Mouse (Mus musculus) spleen, postnatal 14 days (tissue): ENCODE data around the gene Src.
"Not testable (repeated sequence)": the region's sequence is repeated elsewhere in the genome, so short reads cannot be mapped to it uniquely, and the experiment has no call there.

Experiments used
- DNase-seq, 2 experiments: peaks; one replicate each; pipeline ENCODE4 v3.0.0; 2021 to 2022; ENCODE audit warnings: low spot score in 2 of 2

Src gene

DNA sequence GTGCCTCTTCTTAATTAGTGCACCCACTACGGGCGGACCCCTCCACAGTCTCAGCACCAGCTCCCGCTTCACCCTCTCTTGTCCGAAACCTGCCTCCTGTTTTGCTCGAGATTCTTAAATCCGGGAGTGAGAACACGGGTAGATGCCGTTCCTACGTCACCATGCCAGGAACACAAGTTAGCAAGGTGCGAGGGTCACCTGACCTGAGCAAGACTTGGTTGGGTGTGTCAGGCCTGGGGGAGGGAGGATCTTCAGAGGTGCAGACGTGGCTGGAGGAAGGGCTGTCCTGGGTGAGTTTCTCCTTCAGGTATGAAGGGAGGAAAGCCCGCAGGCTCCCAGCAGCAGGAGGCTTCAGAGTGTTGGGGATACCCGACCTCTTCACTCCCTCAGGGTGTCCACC, at the start of gene Src:
Src (plus strand) TSS at position 239 of the 400 bp plus-strand sequence.
- DNase-seq, result no peak

GRCm38 (mm10) chr2:157371696-157372095, 46.5 kb upstream of the Src start:
- DNase-seq, result no peak

DNA sequence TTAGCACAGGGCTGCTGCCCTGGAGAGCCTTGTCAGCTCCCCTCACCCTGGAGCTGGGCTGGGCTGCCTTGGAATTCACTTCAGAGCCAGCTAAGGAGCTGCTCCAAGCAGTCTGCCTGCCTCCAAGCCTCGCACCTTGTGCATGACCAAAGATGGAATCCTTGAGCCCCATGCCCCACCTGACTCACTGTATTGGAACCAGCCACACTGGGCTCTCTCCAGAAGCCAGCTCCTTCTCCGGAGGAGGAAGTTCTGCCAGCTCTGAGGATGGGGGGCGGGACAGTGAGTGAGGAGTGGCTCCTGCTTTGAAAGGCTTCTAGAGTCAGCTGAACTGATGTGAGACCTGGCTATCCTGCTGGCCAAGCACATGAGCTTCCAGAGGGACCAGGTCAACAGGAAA, 44.6 kb upstream of the Src start:
- DNase-seq, result no peak

DNA sequence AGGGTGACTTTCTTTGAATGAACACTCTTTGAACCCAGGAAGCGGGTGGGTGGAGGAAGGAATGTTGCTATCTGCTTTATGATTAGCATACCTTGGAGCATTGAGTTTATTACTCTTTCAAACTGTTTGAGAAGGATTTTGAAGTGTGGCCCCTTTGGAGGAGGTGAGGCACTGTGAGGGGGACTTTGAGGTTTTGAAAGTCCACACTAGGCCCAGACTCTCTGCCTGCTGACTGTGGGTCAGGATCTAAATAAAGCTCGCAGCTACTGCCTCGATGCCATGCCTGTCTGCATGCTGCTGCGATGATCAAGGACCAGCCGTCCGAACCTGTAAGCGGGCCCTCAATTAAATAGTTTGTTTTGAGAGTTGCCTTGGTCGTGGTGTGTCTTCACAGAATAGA, 43.2 kb upstream of the Src start:
- no peak for DNase-seq

DNA sequence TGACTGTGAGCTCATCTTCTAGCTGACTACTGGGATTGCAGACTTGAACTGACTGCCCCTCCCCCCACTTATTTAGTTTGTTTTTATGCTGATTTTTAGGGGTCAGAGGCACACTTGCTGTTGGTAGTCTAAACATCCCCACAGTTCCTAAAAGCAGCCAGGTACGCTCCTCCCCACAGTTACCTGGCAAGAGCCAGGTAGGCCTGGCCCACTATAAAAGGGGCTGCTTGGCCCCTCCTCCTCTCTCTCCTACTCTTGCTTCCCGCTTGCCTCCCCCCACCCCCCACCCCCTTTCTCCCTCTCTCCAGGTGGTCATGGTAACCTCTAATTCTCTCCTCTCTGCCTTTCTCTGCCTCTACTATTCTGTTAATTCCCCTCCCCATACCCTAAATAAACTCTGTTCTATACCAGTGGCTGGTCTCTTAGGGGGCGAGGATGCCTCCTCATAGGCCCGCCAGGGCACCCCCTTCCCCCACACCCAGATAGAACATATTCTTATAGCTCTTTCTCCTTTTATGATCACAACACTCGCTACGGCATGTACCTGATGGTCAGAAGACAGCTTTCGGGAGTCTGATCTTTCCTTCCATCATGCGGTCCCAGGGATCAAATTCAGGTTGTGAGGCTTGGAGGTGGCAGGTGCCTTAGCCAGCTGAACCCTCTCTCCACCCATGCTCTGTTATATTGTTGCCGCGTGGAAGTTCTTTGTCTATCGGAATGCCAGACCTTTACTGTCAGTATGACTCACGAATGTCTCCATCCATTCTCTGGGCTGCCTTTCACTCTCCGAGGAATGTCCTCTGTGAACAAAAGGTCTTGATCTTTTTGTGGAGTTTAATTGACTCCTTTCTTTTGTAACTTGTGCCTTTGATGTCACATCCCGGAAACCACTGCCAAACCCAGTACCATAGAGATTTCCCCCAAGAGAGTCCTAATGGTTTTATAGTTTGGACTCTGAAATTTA, 42.2 kb upstream of the Src start:
- no peak for DNase-seq

GRCm38 (mm10) chr2:157376995-157377394, 41.2 kb upstream of the Src start:
- DNase-seq, result no peak

DNA sequence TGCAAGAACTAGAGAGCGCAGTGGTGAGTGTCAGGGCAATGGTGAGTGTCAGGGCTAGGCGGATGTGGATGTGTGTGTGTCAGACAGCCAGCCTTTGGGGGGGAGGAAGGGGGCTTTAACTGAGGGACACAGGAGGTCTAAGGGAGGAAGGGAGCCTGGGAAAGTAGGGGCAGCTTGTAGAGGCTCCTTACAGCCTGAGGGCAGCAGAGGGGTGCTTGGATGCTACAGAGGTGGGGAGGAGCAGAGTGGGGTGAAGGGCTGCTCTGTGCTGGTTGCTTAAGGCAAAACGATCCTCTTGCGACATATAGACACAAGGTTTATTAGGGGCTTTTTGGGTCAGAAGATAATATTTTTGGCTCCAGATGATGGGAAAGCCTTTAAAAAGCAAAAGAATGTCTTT, 33.4 kb upstream of the Src start:
- no peak for DNase-seq

DNA sequence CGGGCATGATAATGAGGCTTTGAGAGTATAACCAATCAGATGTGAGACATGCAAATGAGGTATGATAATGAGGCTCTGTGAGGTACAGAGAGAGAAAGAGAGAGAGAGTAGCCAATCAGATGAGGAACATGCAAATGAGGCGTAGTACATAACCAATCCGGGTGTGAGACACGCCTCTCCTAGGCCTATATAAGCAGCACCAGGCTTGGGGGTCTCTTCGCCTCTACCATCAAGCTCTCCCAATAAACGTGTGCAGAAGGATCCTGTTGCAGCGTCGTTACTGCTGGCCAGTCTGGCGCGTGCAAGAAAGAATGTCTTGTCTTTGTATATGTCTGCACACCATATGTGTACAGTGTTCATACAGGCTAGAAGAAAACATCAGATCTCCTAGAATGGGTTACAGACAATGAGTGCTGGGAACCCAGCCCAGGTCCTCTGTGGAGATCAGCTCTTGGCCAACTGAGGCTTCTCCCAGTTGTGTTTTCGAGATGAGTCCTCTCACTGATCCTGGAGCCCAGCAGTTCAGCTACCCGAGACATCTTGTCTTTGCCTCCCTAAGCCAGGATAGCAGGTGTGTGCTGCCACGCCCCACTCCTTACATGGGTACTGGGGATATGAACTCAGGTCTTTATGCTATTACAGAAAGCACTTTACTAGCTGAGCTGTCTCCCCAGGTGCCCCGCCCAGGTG, 29.2 kb upstream of the Src start:
- not testable (repeated sequence) for DNase-seq

DNA sequence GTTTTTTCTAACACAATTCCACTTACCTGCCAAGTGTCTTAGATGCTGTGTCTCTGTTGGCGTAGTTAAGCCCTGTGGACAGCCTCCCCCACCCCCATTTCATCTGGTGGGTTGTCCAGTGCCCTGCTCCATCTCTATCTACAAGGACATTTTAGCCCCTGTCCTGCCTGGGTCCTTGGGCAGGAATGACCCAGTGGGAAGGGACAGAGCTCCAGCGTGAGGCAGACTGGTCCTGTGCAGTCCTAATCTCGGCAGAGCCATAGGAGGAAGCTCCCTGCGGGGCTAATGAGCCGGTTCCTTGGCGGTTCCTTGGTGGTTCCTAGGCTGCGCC, 28.7 kb upstream of the Src start:
- no peak for DNase-seq

- no peak for DNase-seq
Measured at GRCm38 (mm10) chr2:157392331-157392730, 25.9 kb upstream of the Src start.

DNA sequence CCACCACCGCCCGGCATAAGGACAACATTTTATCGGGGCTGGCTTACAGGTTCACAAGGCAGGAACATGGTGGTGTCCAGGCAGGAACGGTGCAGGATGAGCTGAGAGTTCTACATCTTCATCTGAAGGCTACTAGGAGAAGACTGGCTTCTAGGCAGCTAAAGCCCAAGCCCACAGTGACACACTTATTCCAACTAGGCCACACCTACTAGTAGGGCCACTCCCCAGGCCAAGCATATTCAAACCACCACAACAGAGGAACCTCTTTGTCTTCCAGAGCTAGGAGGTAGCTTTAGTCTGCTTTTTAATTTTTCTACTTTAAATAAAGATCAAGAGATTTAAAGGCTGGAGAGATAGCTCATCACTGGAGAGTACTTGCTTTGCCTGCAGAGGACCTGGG, 24.7 kb upstream of the Src start:
- DNase-seq, result no peak

GRCm38 (mm10) chr2:157394868-157395267, 23.4 kb upstream of the Src start:
- no peak for DNase-seq

GRCm38 (mm10) chr2:157395371-157395770, 22.9 kb upstream of the Src start:
- no peak for DNase-seq

GRCm38 (mm10) chr2:157395960-157396359, 22.3 kb upstream of the Src start:
- peak in 1 of 2 experiments; percentile 19 for DNase-seq

GRCm38 (mm10) chr2:157397376-157397775, 20.9 kb upstream of the Src start:
- no peak for DNase-seq

DNA sequence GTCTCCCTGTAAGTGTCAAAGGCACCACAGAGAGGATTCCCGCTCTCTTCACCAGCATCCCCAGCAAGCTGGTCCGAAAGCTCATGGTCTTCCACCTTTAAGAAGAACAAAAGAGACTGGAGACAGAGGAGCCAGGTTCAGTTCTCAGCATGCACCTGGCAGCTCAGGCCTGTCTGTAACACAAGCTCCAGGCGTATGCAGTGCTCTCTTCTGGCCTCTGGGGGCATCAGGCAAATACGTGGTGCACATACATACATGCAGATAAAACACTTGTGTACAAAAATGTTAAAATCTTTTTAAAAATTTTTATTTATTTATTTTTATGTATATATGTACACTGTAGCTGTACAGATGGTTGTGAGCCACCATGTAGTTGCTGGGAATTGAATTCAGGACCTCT, 19.7 kb upstream of the Src start:
- DNase-seq, result no peak

DNA sequence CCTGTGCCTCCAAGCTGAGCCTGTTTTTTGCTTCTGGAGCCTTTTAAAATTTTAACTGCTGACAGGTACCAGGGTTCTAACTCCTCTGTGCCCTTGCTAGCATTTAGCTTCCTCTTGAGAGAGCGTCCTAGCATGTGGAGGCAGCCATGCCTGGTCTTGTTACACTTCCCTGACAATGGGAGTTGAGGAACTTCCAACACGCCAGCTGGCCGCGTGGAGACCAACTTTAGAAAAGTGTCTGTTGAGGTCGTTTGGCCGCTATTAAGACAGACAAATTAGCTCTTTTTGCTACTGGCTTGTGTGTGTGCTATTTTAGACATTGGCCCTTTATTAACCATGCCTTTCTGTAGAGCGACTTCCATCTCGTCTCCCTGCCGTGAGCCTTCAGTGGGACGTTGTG, 18.4 kb upstream of the Src start:
- DNase-seq, result no peak

DNA sequence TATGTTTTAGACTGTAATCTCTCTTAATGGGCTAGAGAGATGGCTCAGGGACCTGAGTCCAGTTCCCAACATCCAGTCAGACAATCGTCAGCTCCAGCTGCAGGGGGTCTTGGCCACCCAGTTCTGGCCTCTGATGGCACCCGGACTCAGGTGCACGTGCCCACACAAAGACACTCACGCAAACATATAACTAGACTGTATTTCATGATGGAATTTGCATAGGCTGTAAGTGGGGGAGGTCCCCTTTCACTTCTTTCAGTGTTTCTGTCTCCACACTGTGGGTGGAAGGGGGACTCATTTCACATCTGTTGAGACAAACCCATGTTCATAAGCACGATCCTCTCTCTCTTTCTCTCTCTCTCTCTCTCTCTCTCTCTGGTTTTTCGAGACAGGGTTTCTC, 17.8 kb upstream of the Src start:
- no peak for DNase-seq

DNA sequence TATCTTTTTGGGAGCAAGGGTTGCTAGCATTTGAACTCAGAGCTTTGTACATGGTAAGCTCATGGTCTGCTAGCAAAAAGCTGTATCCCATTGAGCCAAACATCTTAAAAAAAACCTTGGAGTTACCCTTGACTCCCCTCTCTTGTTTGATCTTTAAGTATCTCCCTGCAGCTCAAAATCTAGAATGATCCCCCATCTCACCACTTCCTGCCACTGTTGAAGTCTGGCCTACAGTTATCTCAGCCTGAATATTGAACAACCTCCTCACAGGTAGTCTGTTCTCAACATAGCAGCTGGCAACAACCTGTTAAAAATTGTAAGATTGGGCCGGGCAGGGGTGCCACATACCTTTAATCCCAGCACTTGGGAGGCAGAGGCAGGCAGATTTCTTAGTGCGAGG, 17.0 kb upstream of the Src start:
- DNase-seq, result no peak

DNA sequence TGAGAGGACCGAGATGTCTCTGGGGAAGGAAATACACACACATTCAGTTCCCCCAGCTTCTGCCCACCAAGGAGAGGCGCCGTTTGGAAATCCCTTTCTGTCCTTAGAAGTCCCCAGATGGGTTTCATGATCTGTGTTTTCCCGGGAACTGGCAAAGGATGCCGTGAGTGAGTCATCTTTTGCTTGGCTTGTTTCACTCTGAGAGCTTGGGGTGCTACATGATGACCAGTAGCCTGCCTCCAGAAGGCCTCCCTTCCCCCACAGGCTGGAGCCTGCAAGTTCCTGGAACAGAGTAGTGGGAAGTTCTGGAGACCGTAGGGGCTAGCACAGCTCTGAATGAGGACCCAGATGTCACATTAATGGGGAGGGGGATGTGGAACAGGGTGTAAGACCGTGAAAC, 10.6 kb upstream of the Src start:
- no peak for DNase-seq

- DNase-seq, result no peak
Measured at GRCm38 (mm10) chr2:157409793-157410533, 8.3 kb upstream of the Src start.

DNA sequence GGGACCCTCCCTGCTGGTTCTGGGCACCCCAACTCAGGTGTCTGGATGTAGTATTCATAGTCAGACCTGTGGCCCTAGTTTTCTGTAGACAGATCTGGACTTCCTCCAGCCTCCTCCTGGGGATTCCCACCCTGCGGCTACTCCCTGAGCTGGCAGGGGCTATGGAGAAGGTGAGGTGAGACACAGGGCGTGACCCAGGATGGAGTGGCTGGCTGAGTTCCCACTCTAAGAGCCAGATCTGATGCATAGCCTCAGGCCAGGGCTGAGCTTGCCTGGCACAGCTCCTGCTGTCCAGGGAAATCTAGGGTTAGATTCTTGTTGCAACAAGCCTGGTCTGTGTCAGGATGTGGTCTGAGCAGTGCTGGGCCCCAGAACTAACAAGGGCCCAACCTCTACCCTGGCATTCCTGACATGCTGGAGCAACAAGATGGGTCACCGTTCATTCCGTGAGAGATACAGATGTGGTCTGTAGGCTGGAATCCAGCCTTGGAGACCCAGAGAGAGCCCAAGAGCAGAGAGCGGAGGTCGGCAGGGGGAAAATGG, 7.0 kb upstream of the Src start:
- DNase-seq, result no peak
